Mouse (Mus musculus) forebrain, embryonic 16.5 days (tissue): ENCODE measurements around the gene Lrrtm4. TPM values are rescaled to one million over a fixed set of nuclear protein-coding genes. Genes with fewer than 3 reads are reported as not detected.

Experiments used
- polyA plus RNA-seq: library from polyadenylated mRNA; unstranded; fragments of >200 nt; fragmentation: Nextera tagmentation; extraction: Ambion mirVana; gene quantifications from 2 replicates; pipeline ENCODE4 v1.2.1, GENCODE M21; 2015

Gene Lrrtm4
- polyA plus RNA-seq, 1 experiment from 2014 or later, result 22.9 TPM

Other genes with a start within 250 kb of the Lrrtm4 start
- not detected in 2 replicates for gene Gm20594, start 201.0 kb upstream of the Lrrtm4 start, polyA plus RNA-seq